Mouse (Mus musculus) embryo, embryonic 9.5 days (tissue): Measurements from ENCODE around the gene Dcx.

Experiments
- DNase-seq: peaks from one replicate; pipeline ENCODE4 v3.0.0-alpha.2; 2017; ENCODE audit errors: extremely low spot score

Dcx gene

GRCm38 (mm10) chrX:143826521-143826920 lies 106.6 kb downstream of the Dcx start:
- DNase-seq: no peak

DNA sequence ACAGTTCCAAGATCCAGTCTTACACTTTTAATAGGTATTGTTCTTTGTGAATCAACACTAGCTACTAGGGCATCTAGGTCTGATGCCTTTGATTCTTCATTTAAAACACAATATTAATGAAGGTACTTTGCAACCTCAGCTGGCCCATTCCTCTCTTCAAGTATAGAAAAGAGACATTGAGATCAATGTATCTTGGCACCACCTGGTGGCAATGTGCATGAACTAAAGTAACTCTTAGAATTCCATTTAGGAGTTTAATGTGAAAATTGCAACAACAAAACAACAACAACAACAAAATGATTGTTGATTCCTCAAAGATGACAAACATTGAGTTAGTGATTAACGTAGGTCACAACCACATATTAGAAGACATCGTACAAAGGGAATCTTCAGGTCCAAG lies 114.2 kb downstream of the Dcx start:
- DNase-seq: no peak

- no peak for DNase-seq
Measured at GRCm38 (mm10) chrX:143815948-143816347, 117.2 kb downstream of the Dcx start.
